ENCODE assay signal across 20 mouse cellular contexts in genomic region chr19:32687721-32688120, GRCm38 (mm10).
"Had no signal": no experiment of that assay in that cellular context is flagged by ENCODE, and none has a peak within 500 bp of the region (broad histone marks: within the 10 kb centered on the region; RNA-seq: fewer than 3 reads in every experiment).

No protein-coding gene starts in this region.

- H3K9me3 ChIP-seq: kidney, embryonic 15.5 days; liver, embryonic 15.5 days; lung, embryonic 15.5 days; megakaryocyte, embryonic 14.5 days; midbrain, embryonic 10.5 days; neural tube, embryonic 12.5 days; neural tube, embryonic 15.5 days had no signal

- DNase-seq: kidney, adult 11 months; kidney, adult 8-10 months; kidney, postnatal 10 days; kidney, postnatal 36 days; layer of hippocampus, postnatal 36 days; left cerebral cortex, postnatal 4 days; lung, adult 18-20 months; lung, postnatal 10 days; lung, postnatal 36 days; midbrain, embryonic 14.5 days; thymus, adult 2 months; thymus, postnatal 14 days; thymus, postnatal 4 days had no signal

- H3K4me1 ChIP-seq: kidney, embryonic 15.5 days; liver, embryonic 15.5 days; lung, embryonic 15.5 days; megakaryocyte, embryonic 14.5 days; midbrain, embryonic 10.5 days; neural tube, embryonic 12.5 days; neural tube, embryonic 15.5 days had no signal

- H3K4me2 ChIP-seq: kidney, embryonic 15.5 days; liver, embryonic 15.5 days; lung, embryonic 15.5 days; neural tube, embryonic 12.5 days; neural tube, embryonic 15.5 days had no signal

- H3K27me3 ChIP-seq: kidney, embryonic 15.5 days; liver, embryonic 15.5 days; lung, embryonic 15.5 days; megakaryocyte, embryonic 14.5 days; neural tube, embryonic 12.5 days; neural tube, embryonic 15.5 days had no signal

- H3K9ac ChIP-seq: kidney, embryonic 15.5 days; liver, embryonic 15.5 days; lung, embryonic 15.5 days; neural tube, embryonic 12.5 days; neural tube, embryonic 15.5 days had no signal

- H3K4me3 ChIP-seq: kidney, embryonic 15.5 days; liver, embryonic 15.5 days; lung, embryonic 15.5 days; megakaryocyte, embryonic 14.5 days; midbrain, embryonic 10.5 days; neural tube, embryonic 12.5 days; neural tube, embryonic 15.5 days had no signal

- H3K27ac ChIP-seq: kidney, embryonic 15.5 days; liver, embryonic 15.5 days; lung, embryonic 15.5 days; midbrain, embryonic 10.5 days; neural tube, embryonic 12.5 days; neural tube, embryonic 15.5 days had no signal
